Mouse (Mus musculus): ENCODE data around the gene Lmna. TPM values are rescaled to one million over a fixed set of nuclear protein-coding genes. Genes with fewer than 3 reads are reported as not detected.
A peak's percentile ranks its signal among the peaks of the same experiment; 100 is the strongest.

Gene Lmna
- polyA plus RNA-seq, 1 experiment from 2014 or later, result 57.7 TPM

DNA sequence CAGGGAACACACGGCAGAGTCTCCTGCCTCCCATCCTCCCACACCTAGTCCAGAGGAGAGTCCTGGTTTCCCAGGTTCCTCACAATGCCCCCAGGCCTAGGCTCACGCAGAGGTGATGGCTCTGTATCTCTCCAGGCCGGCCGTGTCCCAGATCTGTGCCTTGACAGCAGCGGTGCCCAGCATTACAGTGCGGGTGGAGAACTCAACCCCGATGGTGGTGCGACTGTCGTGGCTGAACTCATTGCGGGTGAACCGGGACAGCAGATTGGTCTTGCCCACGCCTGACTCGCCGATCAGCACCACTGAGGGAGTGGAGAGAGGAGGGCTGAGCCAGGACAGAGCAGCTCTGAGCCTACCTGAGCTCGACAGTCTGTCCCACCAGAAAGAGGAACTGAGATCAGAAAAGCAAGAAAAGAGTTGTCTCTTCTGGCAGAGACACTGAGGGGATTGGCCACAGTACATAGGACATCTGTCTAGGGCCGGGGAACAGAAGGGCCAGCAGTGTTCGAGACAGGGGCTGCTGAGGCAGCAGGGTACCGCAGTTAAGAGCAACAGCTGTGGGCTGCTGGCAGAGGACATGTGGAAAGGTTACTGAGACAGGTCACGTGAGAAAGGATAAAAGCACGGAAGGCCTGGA is 35.3 kb upstream of the Lmna start:
- no peaks in the 10 kb centered on the region for H3K27me3 ChIP-seq (ENCODE audit: insufficient read depth, poor library complexity, severe bottlenecking)
- peaks cover 15% of the 10 kb centered on the region; the same call in 1 of the 2 replicates for H3K36me3 ChIP-seq
- no peak for DNase-seq (ENCODE audit: low spot score)
- WGBS, result 63% methylated on average over 20 of the region's 20 CpGs
- no peaks in the 10 kb centered on the region for H3K9me3 ChIP-seq
- peaks cover 37% of the 10 kb centered on the region for H3K4me1 ChIP-seq
- H3K27ac ChIP-seq, result no peak overlapping the region
- H3K4me3 ChIP-seq, result no peak overlapping the region

GRCm38 (mm10) chr3:88544514-88544913 is 34.8 kb upstream of the Lmna start:
- Histone ChIP-seq H3K27me3 (ENCODE audit: insufficient read depth, poor library complexity, severe bottlenecking) (no peaks in the 10 kb centered on the region), H3K4me3 (no peak overlapping the region), H3K27ac (no peak overlapping the region), H3K4me1 (peaks cover 39% of the 10 kb centered on the region), H3K36me3 (peaks cover 14% of the 10 kb centered on the region; the same call in 1 of the 2 replicates), H3K9me3 (no peaks in the 10 kb centered on the region)
- WGBS, result 39% methylated on average over 5 of the region's 5 CpGs
- no peak for DNase-seq (ENCODE audit: low spot score)

GRCm38 (mm10) chr3:88543651-88544410 is 34.1 kb upstream of the Lmna start:
- Histone ChIP-seq H3K27ac (no peak overlapping the region), H3K27me3 (ENCODE audit: insufficient read depth, poor library complexity, severe bottlenecking) (no peaks in the 10 kb centered on the region), H3K9me3 (no peaks in the 10 kb centered on the region), H3K36me3 (peaks cover 16% of the 10 kb centered on the region), H3K4me3 (no peak overlapping the region), H3K4me1 (peaks cover 43% of the 10 kb centered on the region)
- WGBS, result 62% methylated on average over 5 of the region's 5 CpGs
- DNase-seq (ENCODE audit: low spot score), result no peak

DNA sequence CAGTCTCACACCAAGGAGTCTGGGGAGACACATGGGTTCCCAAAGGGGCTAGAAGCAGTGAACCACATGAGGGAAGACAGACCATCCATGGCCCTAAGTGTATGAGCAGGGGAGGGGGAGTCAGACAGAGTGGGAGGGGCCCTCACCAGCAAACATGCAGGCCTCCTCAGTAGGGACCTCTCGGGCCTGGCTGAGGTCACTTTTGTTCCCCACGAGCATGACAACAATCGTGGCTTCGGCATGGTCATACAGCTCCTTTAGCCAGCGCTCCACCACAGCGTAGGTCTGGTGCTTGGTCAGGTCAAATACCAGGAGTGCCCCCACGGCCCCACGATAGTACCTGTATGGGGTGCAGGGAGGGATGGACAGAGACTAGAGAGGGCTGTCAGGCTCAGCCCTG is 33.4 kb upstream of the Lmna start:
- no peak overlapping the region for H3K27ac ChIP-seq
- peaks cover 19% of the 10 kb centered on the region for H3K36me3 ChIP-seq
- H3K27me3 ChIP-seq (ENCODE audit: insufficient read depth, poor library complexity, severe bottlenecking), result no peaks in the 10 kb centered on the region
- H3K4me1 ChIP-seq, result peaks cover 46% of the 10 kb centered on the region
- 79% methylated on average over 8 of the region's 8 CpGs for WGBS
- H3K4me3 ChIP-seq, result no peak overlapping the region
- H3K9me3 ChIP-seq, result no peaks in the 10 kb centered on the region
- no peak for DNase-seq (ENCODE audit: low spot score)

- 55% methylated on average over 4 of the region's 4 CpGs for WGBS
- Histone ChIP-seq H3K4me1 (peaks cover 49% of the 10 kb centered on the region), H3K27ac (no peak overlapping the region), H3K9me3 (no peaks in the 10 kb centered on the region), H3K4me3 (no peak overlapping the region), H3K27me3 (ENCODE audit: insufficient read depth, poor library complexity, severe bottlenecking) (no peaks in the 10 kb centered on the region), H3K36me3 (peaks cover 26% of the 10 kb centered on the region)
- no peak for DNase-seq (ENCODE audit: low spot score)
Measured at GRCm38 (mm10) chr3:88542486-88542885, 32.7 kb upstream of the Lmna start.

GRCm38 (mm10) chr3:88541622-88542401 is 32.1 kb upstream of the Lmna start:
- no peak overlapping the region for H3K27ac ChIP-seq
- H3K9me3 ChIP-seq, result no peaks in the 10 kb centered on the region
- DNase-seq (ENCODE audit: low spot score), result no peak
- no peaks in the 10 kb centered on the region for H3K27me3 ChIP-seq (ENCODE audit: insufficient read depth, poor library complexity, severe bottlenecking)
- H3K36me3 ChIP-seq, result peaks cover 32% of the 10 kb centered on the region
- 73% methylated on average over 7 of the region's 7 CpGs for WGBS
- H3K4me1 ChIP-seq, result peaks cover 55% of the 10 kb centered on the region
- H3K4me3 ChIP-seq, result no peak overlapping the region; the same call in 1 of the 2 replicates

DNA sequence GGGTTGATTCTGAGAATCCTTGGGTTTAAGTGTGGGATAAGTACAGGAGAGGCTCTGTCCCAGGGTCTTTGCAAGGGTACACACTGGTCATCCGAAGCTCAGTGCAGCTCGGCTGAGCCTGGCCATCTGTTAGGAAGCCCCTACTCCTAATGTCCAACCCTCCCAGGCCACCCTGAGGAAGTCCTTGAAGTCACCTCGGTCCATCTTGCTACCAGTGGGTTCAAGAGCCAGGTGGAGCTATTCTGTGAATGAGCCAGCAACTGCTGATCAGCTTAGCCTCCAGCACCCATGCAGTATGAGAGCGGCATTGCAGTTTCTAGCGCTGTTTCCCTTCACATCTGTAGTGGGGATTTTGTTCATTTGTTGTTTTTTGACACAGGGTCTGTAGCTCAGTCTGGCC is 30.3 kb upstream of the Lmna start:
- Histone ChIP-seq H3K9me3 (no peaks in the 10 kb centered on the region), H3K4me3 (no peak overlapping the region), H3K27ac (peak overlapping the region; percentile 48; the same call in 1 of the 2 replicates), H3K4me1 (peaks cover 70% of the 10 kb centered on the region), H3K36me3 (peaks cover 45% of the 10 kb centered on the region), H3K27me3 (ENCODE audit: insufficient read depth, poor library complexity, severe bottlenecking) (no peaks in the 10 kb centered on the region)
- WGBS, result 47% methylated on average over 5 of the region's 5 CpGs
- no peak for DNase-seq (ENCODE audit: low spot score)

DNA sequence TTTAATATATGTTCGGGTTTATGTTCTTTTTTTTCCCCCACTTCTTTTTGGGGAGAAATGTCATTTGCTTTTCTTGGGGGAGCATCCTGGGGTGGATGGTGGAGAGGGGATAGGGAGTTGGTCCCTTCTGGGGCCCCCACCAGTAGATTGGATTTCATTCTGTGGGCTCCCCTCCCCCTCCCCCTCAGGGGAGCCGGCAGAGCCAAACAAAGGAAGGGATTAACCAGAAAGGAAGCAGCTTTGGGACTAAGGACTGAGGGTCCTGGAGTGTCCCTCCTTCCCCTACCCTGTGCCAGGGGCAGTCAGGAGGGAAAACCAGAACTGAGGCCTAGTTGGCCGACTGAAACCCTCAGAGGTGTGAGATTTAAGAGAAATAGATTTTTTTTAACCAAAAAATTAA is 29.6 kb upstream of the Lmna start:
- DNase-seq (ENCODE audit: low spot score), result no peak
- no peaks in the 10 kb centered on the region for H3K27me3 ChIP-seq (ENCODE audit: insufficient read depth, poor library complexity, severe bottlenecking)
- H3K4me1 ChIP-seq, result peaks cover 73% of the 10 kb centered on the region
- H3K36me3 ChIP-seq, result peaks cover 52% of the 10 kb centered on the region
- WGBS, result 20% methylated on average over 3 of the region's 3 CpGs
- no peaks in the 10 kb centered on the region for H3K9me3 ChIP-seq
- H3K4me3 ChIP-seq, result no peak overlapping the region
- 0 out of 2 replicates have a peak overlapping the region, but pooled peaks have one; percentile 37 for H3K27ac ChIP-seq

DNA sequence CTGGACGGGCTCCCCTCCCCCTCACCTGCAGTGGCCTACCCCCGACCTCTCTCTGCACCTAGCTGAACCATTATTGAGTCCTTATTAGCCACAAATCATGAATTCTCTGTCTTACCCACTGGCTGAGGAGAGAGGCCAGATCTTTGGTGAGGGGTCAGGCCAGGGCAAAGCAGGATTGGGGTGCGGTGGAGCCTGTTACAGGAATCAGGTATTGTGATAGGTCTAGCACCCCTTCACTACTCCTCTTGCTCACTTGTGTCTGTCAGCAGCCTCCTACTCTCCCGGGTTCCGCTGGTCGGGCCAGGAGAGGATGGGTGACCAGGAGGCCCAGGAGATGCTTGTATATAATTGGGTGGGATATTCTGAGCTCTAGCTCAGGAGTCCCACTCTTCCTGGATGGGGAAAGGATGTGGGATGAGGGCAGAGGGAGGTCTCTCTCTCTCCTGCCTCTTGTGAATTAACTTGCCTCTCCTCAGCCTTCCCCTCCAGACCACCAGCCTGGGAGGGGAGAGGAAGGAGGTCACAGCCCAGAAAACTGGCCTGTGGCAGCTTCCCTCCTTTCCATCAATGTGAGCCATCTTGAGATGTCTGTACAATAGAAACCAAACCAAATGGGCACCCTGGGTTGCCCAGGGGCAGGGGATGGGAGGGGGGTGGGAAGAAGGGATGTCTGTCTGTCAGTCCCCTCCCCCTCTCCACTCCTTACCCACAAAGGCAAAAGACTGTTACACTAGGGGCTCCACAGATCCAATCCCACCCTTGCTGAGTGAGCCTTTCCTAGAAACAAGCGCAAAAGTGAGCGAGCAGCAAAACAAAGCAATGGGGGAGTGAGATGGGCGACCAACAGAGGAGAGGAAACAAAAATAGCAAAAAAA is 28.8 kb upstream of the Lmna start:
- Histone ChIP-seq H3K27ac (no peak overlapping the region), H3K27me3 (ENCODE audit: insufficient read depth, poor library complexity, severe bottlenecking) (no peaks in the 10 kb centered on the region), H3K4me1 (peaks cover 82% of the 10 kb centered on the region), H3K36me3 (peaks cover 52% of the 10 kb centered on the region), H3K4me3 (no peak overlapping the region), H3K9me3 (no peaks in the 10 kb centered on the region)
- DNase-seq (ENCODE audit: low spot score), result no peak
- WGBS, result 39% methylated on average over 9 of the region's 9 CpGs

DNA sequence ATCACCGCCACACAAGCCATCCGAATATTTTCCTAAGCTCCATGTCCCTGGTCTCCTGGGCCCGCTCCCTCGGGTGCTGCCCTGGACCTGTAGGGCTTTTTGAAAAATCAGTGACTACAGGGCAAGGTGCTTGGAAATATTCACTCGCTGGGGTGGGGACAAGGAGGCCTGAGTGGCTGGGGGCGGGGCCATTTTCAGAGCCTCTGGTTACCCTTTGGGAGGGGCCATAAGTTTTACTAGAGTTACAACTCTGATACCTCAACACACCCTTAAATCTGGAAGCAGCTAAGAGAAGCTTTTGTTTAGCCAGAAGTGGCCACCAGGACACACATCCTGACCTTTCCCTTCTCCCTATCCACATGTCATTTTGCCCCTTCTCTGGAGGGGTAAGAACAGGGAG is 27.4 kb upstream of the Lmna start:
- peak overlapping the region; percentile 83 for H3K4me3 ChIP-seq
- 71% methylated on average over 6 of the region's 6 CpGs for WGBS

DNA sequence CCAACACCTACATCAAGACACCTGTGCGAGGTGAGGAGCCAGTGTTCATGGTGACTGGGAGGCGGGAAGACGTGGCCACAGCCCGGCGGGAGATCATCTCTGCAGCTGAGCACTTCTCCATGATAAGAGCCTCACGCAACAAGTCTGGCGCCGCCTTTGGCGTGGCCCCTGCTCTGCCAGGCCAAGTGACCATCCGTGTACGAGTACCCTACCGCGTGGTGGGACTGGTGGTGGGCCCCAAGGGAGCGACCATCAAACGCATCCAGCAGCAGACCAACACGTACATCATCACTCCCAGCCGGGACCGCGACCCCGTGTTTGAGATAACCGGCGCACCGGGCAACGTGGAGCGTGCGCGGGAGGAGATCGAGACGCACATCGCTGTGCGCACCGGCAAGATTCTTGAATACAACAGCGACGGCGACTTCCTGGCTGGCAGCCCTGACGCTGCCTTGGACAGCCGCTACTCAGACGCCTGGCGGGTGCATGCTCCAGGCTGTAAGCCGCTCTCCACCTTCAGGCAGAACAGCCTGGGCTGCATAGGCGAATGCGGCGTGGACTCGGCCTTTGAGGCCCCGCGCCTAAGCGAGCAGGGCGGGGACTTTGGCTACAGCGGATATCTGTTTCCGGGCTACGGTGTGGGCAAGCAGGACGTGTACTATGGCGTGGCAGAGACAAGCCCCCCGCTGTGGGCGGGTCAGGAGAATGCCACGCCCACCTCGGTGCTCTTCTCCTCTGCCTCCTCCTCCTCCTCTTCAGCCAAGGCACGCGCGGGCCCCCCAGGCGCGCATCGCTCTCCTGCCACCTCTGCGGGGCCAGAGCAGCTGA is 26.6 kb upstream of the Lmna start:
- H3K27ac ChIP-seq, result peak overlapping the region; percentile 85
- WGBS, result 5% methylated on average over 62 of the region's 64 CpGs
- H3K4me3 ChIP-seq, result peak overlapping the region; percentile 83
- no peaks in the 10 kb centered on the region for H3K9me3 ChIP-seq
- no peaks in the 10 kb centered on the region for H3K27me3 ChIP-seq (ENCODE audit: insufficient read depth, poor library complexity, severe bottlenecking)
- peaks cover 74% of the 10 kb centered on the region for H3K4me1 ChIP-seq
- peak; percentile 95 for DNase-seq (ENCODE audit: low spot score)
- H3K36me3 ChIP-seq, result peaks cover 52% of the 10 kb centered on the region

More for the DNA sequence above, 27.4 kb upstream of the Lmna start:
- no peaks in the 10 kb centered on the region for H3K9me3 ChIP-seq
- H3K27ac ChIP-seq, result peak overlapping the region; percentile 85
- DNase-seq (ENCODE audit: low spot score), result no peak
- H3K4me1 ChIP-seq, result peaks cover 82% of the 10 kb centered on the region
- H3K36me3 ChIP-seq, result peaks cover 52% of the 10 kb centered on the region
- no peaks in the 10 kb centered on the region for H3K27me3 ChIP-seq (ENCODE audit: insufficient read depth, poor library complexity, severe bottlenecking)

Measured in heart, embryonic 10.5 days (tissue).